ENCODE assay signal across 27 mouse cellular contexts in the genomic region with DNA sequence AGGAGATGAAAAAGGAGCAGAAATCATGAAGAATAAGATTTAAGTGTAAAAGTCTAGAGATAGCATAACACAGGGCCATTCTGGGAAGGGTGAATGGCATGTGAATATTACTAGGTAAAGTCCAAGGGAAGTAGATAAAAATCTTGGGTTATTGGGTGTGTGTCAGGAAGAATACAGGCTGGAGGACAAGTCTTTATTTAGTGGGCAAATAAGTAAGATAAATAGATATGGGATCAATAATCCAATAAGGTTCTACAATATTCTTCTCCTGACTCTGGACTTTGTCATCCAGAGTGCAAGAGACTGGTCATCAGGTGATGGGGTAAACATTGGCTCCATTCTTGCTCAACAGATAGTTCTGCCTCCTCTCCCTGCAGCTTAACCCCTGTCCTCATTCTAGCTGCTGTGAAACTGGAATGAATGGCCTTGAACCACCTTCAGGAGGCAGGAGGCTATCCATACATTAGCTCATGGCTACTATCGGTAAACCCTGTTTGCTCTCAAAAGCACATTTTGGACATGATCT. TPM values are rescaled to one million over a fixed set of nuclear protein-coding genes. Genes with fewer than 3 reads are reported as not detected.
"Had no signal": no experiment of that assay in that cellular context is flagged by ENCODE, and none has a peak within 500 bp of the region (broad histone marks: within the 10 kb centered on the region; RNA-seq: fewer than 3 reads in every experiment).

No protein-coding gene starts in this region.

- H3K9ac ChIP-seq: kidney, embryonic 15.5 days had no signal

- H3K4me1 ChIP-seq: kidney, embryonic 15.5 days had no signal

- DNase-seq: kidney, adult 11 months; kidney, adult 8-10 months; kidney, postnatal 10 days; kidney, postnatal 36 days; left cerebral cortex, postnatal 4 days; lung, adult 2 months; lung, postnatal 14 days; lung, postnatal 4 days; midbrain, embryonic 14.5 days; thymus, adult 2 months; thymus, postnatal 14 days; thymus, postnatal 4 days had no signal

- H3K27me3 ChIP-seq: kidney, embryonic 15.5 days had no signal

- H3K36me3 ChIP-seq: kidney, embryonic 15.5 days had no signal

- H3K4me2 ChIP-seq: kidney, embryonic 15.5 days; midbrain, embryonic 11.5 days had no signal

- H3K4me3 ChIP-seq: kidney, embryonic 15.5 days had no signal

- ATAC-seq: hindbrain, embryonic 16.5 days had no signal

- H3K27ac ChIP-seq: kidney, embryonic 15.5 days; stomach, postnatal 0 days had no signal

- H3K9me3 ChIP-seq: kidney, embryonic 15.5 days had no signal

RNA-seq across cellular contexts. Expression of a gene that starts 23.0 kb away (rescaled TPM):
- total RNA-seq: layer of hippocampus, adult 8-10 months; layer of hippocampus, postnatal 14 days; left cerebral cortex, adult 8-10 months; left cerebral cortex, postnatal 14 days; left cerebral cortex, postnatal 4 days; megakaryocyte progenitor cell, adult 5-6 weeks; megakaryocyte-erythroid progenitor cell, adult 5-6 weeks; midbrain, postnatal 0 days had no signal
- polyA plus RNA-seq: hindbrain, embryonic 16.5 days; limb, embryonic 14.5 days; midbrain, embryonic 11.5 days; midbrain, embryonic 14.5 days; midbrain, postnatal 0 days; neural tube, embryonic 11.5 days; neural tube, embryonic 14.5 days had no signal

RNA-seq across cellular contexts. Expression of a gene that starts 27.1 kb away (rescaled TPM):
- total RNA-seq: layer of hippocampus, adult 8-10 months; layer of hippocampus, postnatal 14 days; left cerebral cortex, postnatal 14 days; left cerebral cortex, postnatal 4 days; megakaryocyte progenitor cell, adult 5-6 weeks; megakaryocyte-erythroid progenitor cell, adult 5-6 weeks; midbrain, postnatal 0 days had no signal
- polyA plus RNA-seq: hindbrain, embryonic 16.5 days; kidney, embryonic 15.5 days; midbrain, embryonic 11.5 days; midbrain, embryonic 14.5 days; midbrain, postnatal 0 days; neural tube, embryonic 11.5 days; neural tube, embryonic 14.5 days; stomach, embryonic 14.5 days had no signal

RNA-seq across cellular contexts. Expression of a gene that starts 54.8 kb away (rescaled TPM):
- total RNA-seq: layer of hippocampus, postnatal 14 days; left cerebral cortex, postnatal 14 days; left cerebral cortex, postnatal 4 days; megakaryocyte-erythroid progenitor cell, adult 5-6 weeks had no signal
- polyA plus RNA-seq: midbrain, embryonic 11.5 days; midbrain, embryonic 14.5 days had no signal
